Mouse (Mus musculus) G1E (cell line): ENCODE measurements around the gene Degs2.

Experiments
- CTCF ChIP-seq: IDR thresholded peaks from 2 replicates; pipeline ENCODE4 v1.5.1; 2012; ENCODE audit warnings: low read depth, low read length, inconsistent platforms, mixed read lengths
- GATA1 ChIP-seq: IDR thresholded peaks from 2 replicates; pipeline ENCODE4 v1.6.1; 2012; ENCODE audit warnings: borderline replicate concordance, low read length, inconsistent platforms, mixed read lengths
- GATA2 ChIP-seq: IDR thresholded peaks from 2 replicates; pipeline ENCODE4 v1.6.1; 2012; ENCODE audit warnings: low read depth, low read length, inconsistent platforms, borderline replicate concordance
- POLR2AphosphoS5 ChIP-seq: IDR thresholded peaks from 2 replicates; pipeline ENCODE4 v1.6.1; 2012; ENCODE audit warnings: low read depth, low read length, inconsistent platforms; ENCODE audit not compliant: insufficient replicate concordance
- TAL1 ChIP-seq: conservative IDR thresholded peaks from 2 replicates; pipeline ENCODE4 v1.6.1; 2012; ENCODE audit warnings: low read depth, low read length, inconsistent platforms, mixed read lengths

GRCm38 (mm10) chr12:108668606-108669235, 33.4 kb downstream of the Degs2 start:
- TF ChIP-seq GATA1 (no peak), CTCF (no peak), TAL1 (no peak), POLR2AphosphoS5 (no peak), GATA2 (no peak)
